Mouse (Mus musculus) embryo, embryonic 11 days (tissue): ENCODE measurements at regions not wholly inside any gene's neighbourhood (a gene's known extent, or its start where the extent isn't known, plus 50 kb on each side); places are given as distances from the start of the nearest gene placed in this dataset.

Source experiments
- DNase-seq: peaks from one replicate; pipeline ENCODE4 v3.0.0-alpha.2; 2015

DNA sequence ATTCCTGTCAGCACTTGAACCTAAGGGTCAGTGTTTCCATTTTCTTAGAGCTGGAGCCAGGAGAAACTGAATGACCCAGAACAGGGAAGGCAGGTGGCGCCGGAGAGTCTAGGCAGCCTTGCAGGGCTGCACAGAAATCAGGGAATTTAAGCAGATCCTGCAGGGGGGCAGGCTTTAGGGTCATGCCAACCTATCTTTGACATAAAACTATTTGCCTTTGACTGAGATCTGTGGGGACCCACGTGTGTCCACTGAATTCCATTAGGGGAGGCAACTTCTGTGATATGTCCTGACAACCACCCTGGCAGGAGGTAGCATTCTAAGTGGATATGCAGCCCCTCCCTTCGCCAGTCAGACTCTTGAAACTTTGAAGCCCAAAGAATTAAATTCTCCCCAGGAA is 135.6 kb upstream of the Ctnna2 start:
- DNase-seq, result peak; percentile 56

GRCm38 (mm10) chr6:78082528-78082927 is 103.0 kb upstream of the Ctnna2 start:
- peak; percentile 3 for DNase-seq

- no peak for DNase-seq
Observed at GRCm38 (mm10) chr6:78078919-78079318, 99.4 kb upstream of the Ctnna2 start.

- no peak for DNase-seq
Observed at GRCm38 (mm10) chr6:78066323-78066722, 86.8 kb upstream of the Ctnna2 start.

DNA sequence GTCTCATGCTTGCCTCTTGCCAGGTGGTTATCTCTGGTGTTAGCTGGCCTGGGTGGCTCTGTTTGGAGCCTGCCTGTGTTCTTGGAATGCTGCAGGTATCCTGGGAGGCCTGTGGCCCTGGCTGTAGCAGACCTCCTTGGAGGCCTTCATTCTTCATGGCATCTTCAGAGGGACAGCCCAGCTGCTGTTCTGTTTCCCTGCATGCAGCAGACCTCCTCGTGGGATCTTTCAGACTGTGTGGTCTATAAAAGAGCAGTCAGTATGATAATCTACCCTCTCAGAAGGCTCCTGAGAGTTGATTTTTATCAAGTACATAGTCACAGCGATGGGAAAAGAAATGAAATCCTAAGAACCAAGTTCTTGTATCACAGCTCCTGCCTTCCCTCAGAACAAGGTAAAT is 86.2 kb upstream of the Ctnna2 start:
- no peak for DNase-seq
